ENCODE assay signal across 13 mouse cellular contexts in genomic region chr4:120702511-120702910, GRCm38 (mm10). TPM values are rescaled to one million over a fixed set of nuclear protein-coding genes. Genes with fewer than 3 reads are reported as not detected.
DNase-seq lines count a peak whose midpoint lies in the region; ATAC-seq and TF ChIP-seq lines count a peak whose summit lies in the region.
"Had no signal": no experiment of that assay in that cellular context is flagged by ENCODE, and none has a peak within 500 bp of the region (broad histone marks: within the 10 kb centered on the region; RNA-seq: fewer than 3 reads in every experiment).

No protein-coding gene starts in this region.

- no peaks in the 10 kb centered on the region for H3K36me3 ChIP-seq in myocyte (ENCODE audit: control insufficient read depth, insufficient read depth)
- H3K36me3 ChIP-seq: G1E had no signal

- H3K27me3 ChIP-seq in myocyte (ENCODE audit: control insufficient read depth, insufficient read depth, insufficient read length), result no peaks in the 10 kb centered on the region

- no peaks in the 10 kb centered on the region for H3K79me2 ChIP-seq in myocyte (ENCODE audit: control insufficient read depth, insufficient read depth)

- no peak overlapping the region for H3K4me3 ChIP-seq in myocyte

- no peak overlapping the region for H3K4me2 ChIP-seq in myocyte (ENCODE audit: low read depth)

- peak; percentile 22; the same call in 1 of the 2 replicates for ATAC-seq in frontal cortex, adult (ENCODE audit: low TSS enrichment)
- ATAC-seq: activated CD4-positive, CD25-positive, alpha-beta regulatory T cell, adult 4 months; CD4-positive, CD25-positive, alpha-beta regulatory T cell, adult 4 months; Patski had no signal

- DNase-seq in frontal cortex, postnatal 14 days (ENCODE audit: low spot score in 2 of 2), result no peak
- no peak for DNase-seq in thymus, postnatal 4 days
- DNase-seq: adrenal gland, adult 2 months; adrenal gland, adult 8-10 months; adrenal gland, postnatal 36 days; B cell, adult 2 months had no signal

- no peak for TF ChIP-seq POLR2A in myocyte (IDR thresholded peaks at IDR 0.05; ENCODE audit: insufficient read length, low read depth)

- H3ac ChIP-seq in myocyte (ENCODE audit: control insufficient read depth, insufficient read length), result no peak overlapping the region

TF ChIP-seq in myocyte, 11 proteins besides CTCF, POLR2A, EP300 and RAD21:
- TF ChIP-seq USF1 (IDR thresholded peaks at IDR 0.05; ENCODE audit: low read depth), result no peak
- no peak for TF ChIP-seq MAX (IDR thresholded peaks at IDR 0.05; ENCODE audit: low read depth)
- no peak for TF ChIP-seq SRF (IDR thresholded peaks at IDR 0.05; ENCODE audit: control insufficient read depth, insufficient read length, low read depth)
- TF ChIP-seq TCF12 (IDR thresholded peaks at IDR 0.05; ENCODE audit: insufficient read depth, poor library complexity, severe bottlenecking), result no peak
- no peak for TF ChIP-seq TCF3 (IDR thresholded peaks at IDR 0.05; ENCODE audit: insufficient read length, low read depth)
- peak in 2 of 3 experiments; percentile 37 to 81 for TF ChIP-seq MYOD1 (IDR thresholded peaks at IDR 0.05; ENCODE audit: control insufficient read depth in 1 of 3, insufficient read length in 2 of 3, low read depth in 2 of 3)
- TF ChIP-seq MYOG (IDR thresholded peaks at IDR 0.05; ENCODE audit: control insufficient read depth in 1 of 3, insufficient read depth in 1 of 3, insufficient read length in 2 of 3, low read depth in 2 of 3), result peak in 2 of 3 experiments; percentile 49 to 56
- no peak for TF ChIP-seq E2F4 (IDR thresholded peaks at IDR 0.05; ENCODE audit: insufficient read depth)

RNA-seq across cellular contexts. Expression of gene Cited4, which starts 36.1 kb away (rescaled TPM):
- not detected for polyA plus RNA-seq in myocyte (2012; fragmentation: generic; extraction: Trizol)
- polyA plus RNA-seq: C2C12; CD4-positive, CD25-positive, alpha-beta regulatory T cell, adult 4 months had no signal

RNA-seq across cellular contexts. Expression of gene Kcnq4, which starts 45.9 kb away (rescaled TPM):
- 23.1 TPM for polyA plus RNA-seq in myocyte (2012; fragmentation: generic; extraction: Trizol)
- polyA plus RNA-seq: activated CD4-positive, CD25-positive, alpha-beta regulatory T cell, adult 4 months; CD4-positive, CD25-positive, alpha-beta regulatory T cell, adult 4 months; G1E had no signal
